Mouse (Mus musculus): Measurements from ENCODE around the gene Hnrnpl.

Hnrnpl gene

GRCm38 (mm10) chr7:28829821-28830220 is 21.5 kb downstream of the Hnrnpl start:
- no peak for DNase-seq (ENCODE audit: low spot score)

GRCm38 (mm10) chr7:28830981-28831380 is 22.6 kb downstream of the Hnrnpl start:
- DNase-seq (ENCODE audit: low spot score) = no peak

GRCm38 (mm10) chr7:28831411-28832125 is 23.2 kb downstream of the Hnrnpl start:
- DNase-seq (ENCODE audit: low spot score) = no peak

- no peak for DNase-seq (ENCODE audit: low spot score)
Measured at GRCm38 (mm10) chr7:28832137-28832536, 23.8 kb downstream of the Hnrnpl start.

DNA sequence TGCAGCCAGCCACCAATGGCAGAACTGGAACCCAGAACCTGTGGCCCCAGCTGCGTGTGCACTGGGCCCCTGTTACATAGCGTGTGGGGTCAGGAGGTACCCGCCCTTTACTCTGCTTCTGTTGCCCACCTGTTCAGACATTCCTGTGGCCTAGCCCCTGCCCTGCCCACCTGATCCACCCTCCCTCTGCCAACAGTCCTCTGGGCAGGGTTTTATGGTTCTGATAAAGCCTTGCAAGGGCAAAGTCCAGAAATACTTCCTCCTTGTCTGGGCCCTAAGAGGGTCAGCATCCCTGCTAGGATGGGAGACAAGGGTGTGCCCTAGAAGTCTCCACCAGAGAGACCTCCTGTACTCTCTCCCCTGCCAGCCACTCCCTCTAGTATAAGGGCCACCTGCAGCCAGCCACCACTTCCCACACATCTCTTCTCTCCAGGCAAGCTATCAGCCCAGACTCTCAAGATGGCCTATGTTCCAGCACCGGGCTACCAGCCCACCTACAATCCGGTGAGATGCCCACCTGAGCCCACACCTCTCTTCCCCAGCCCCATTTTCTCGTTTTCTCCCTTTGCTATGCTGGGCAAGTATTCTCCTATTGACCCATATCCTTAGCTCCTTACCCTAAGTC is 25.5 kb downstream of the Hnrnpl start, which contains the start of gene Lgals4:
Gene Lgals4, plus strand, starts transcription at position 132 of the 625 bp plus-strand sequence.
- no peak for DNase-seq (ENCODE audit: low spot score)

GRCm38 (mm10) chr7:28836936-28837335 is 28.6 kb downstream of the Hnrnpl start:
- DNase-seq (ENCODE audit: low spot score) = no peak

- no peak for DNase-seq (ENCODE audit: low spot score)
Measured at GRCm38 (mm10) chr7:28838331-28838730, 30.0 kb downstream of the Hnrnpl start.

DNA sequence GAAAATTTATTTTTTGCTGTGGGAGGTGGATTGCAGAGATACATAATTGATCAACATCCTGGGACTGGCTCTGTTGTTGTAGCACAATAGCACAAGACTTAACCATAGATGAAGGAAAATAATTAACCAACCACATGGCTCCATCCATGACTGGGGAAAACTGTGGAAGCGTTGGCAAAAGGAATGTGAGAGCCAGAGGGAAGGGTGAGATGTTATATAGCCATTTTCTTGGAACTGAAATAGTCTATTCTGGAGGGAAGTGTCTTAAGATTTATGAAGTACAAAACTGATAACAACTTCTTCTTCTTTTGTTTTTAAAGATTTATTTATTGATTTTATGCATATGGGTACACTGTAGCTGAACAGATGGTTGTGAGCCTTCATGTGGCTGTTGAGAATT is 38.9 kb downstream of the Hnrnpl start:
- no peak for DNase-seq (ENCODE audit: low spot score)

GRCm38 (mm10) chr7:28849700-28850236 is 41.4 kb downstream of the Hnrnpl start:
- no peak for DNase-seq (ENCODE audit: low spot score)

- DNase-seq (ENCODE audit: low spot score) = no peak
Measured at GRCm38 (mm10) chr7:28850642-28851041, 42.3 kb downstream of the Hnrnpl start.

DNA sequence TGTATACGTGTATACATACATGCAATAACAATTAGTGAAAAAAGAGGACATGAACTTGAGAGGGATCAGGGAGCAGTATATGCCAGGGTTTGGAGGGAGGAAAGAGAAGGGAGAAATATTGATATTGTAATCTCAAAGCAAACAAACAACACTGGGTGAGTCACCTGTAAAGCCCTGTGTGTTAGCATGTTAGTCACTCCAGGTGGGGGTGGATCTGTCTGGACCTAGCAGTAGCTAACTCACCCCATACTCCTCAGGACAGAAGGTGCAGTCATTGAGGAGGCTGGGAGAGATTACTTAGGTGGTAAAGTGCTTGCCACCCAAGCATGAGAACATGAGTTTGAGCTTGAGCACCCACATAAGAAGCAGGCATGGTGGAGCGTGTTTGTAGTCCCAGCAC is 51.6 kb downstream of the Hnrnpl start:
- no peak for DNase-seq (ENCODE audit: low spot score)

GRCm38 (mm10) chr7:28860898-28861297 is 52.6 kb downstream of the Hnrnpl start:
- DNase-seq (ENCODE audit: low spot score) = no peak

GRCm38 (mm10) chr7:28862817-28863499 is 54.6 kb downstream of the Hnrnpl start:
- no peak for DNase-seq (ENCODE audit: low spot score)

GRCm38 (mm10) chr7:28863540-28863939 is 55.2 kb downstream of the Hnrnpl start, which contains the start of gene Lgals7:
Lgals7 (plus strand) TSS chr7:28863853.
- no peak for DNase-seq (ENCODE audit: low spot score)

GRCm38 (mm10) chr7:28864288-28864750 is 56.0 kb downstream of the Hnrnpl start:
- DNase-seq (ENCODE audit: low spot score) = no peak

DNA sequence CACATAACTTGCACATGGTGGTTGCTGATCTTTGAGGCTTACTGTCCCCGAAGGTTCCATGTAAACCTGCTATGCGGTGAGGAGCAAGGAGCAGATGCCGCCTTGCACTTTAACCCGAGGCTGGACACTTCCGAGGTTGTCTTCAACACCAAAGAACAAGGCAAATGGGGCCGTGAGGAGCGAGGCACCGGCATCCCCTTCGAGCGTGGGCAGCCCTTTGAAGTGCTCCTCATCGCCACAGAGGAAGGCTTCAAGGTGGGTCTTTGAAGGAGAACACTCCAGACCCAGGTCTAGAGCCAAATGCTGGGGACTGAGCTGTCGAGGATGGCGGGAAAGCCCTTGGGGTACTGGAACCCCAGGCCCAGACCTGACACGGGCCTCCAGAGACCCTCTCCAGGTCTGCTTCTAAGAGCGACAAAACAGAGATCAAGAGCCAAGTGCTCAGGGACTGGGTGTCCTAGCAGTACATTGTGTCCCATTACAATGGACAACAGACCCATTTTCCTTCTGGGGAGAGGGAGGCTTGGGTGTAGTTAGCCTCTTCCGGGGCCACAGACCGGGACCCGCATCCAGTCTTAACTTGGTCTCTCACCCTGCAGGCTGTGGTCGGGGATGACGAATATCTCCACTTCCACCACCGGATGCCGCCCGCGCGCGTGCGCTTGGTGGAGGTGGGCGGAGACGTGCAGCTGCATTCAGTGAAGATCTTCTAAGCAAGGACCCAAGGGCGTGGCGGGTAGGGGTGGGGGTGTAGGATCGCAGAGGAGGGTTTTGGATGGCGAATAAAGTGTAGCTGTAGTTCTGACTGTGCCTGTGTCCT is 57.4 kb downstream of the Hnrnpl start:
- peak; percentile 55 for DNase-seq (ENCODE audit: low spot score)

DNA sequence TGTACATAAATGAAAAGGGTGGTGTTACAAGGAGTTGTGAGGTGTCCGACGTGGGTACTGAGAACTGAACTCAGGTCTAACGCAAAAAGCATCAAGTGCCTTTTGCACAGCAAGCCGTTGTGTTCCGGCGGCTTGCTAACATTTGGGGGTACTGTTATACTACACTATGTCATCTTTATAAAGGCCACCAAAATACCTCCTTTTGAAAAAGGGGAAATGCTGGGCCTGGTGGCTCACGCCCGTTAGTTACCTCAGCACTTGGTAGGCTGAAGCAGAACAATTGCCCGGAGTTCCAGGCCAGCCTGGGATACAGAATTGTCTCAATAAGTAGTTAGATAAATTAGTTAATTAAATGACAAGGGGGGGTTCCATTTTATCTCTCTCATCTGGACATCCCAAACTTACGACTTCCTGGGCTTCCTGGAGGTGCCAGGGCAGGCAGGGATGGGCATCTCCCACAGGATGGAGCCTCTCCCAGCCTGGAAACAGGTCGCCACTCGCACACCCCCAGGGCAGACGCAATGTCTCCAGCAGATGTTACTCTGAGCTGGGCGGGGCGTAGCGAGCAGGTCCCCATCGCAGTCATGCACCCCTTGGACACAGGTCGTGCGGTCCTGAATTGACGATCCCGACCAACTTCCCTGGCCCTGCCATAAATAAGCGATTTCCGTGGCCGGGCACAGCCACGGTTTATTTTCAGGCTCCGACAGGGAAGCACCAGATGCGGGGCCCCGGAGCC is 58.6 kb downstream of the Hnrnpl start:
- DNase-seq (ENCODE audit: low spot score) = no peak

- peak; percentile 81 for DNase-seq (ENCODE audit: low spot score)
Measured at GRCm38 (mm10) chr7:28867508-28868340, 59.4 kb downstream of the Hnrnpl start.

DNA sequence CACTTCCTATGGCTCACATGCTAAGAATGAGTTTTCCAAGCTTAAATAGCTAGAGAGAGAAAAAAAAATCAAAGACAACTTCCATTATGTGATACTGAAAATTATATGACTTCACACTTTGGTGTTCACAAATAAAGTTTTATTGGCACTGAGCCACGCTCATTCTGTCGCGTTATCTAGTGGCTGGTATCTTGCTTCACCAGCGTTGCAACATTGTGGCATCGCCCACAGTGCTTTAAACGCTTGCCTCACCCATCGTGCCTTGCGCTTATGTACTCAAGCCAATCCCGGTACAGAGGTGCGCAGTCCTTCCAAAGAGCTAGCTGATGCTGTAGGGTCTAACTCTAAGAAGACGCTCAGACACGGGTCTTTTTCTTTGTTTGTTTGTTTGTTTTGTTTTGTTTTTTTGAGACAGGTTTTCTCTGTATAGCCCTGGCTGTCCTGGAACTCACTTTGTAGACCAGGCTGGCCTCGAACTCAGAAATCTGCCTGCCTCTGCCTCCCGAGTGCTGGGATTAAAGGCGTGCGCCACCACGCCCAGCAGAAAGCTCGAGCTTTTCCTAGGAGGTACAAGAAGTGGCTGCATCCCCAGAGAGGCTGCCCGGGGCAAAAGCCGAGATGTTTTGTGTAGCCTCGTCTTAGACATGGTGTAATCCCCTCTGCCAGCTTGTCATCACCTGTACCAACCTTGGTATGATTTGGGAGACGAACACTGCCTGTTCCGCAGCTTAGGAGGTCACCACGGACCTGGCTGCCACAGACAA is 62.7 kb downstream of the Hnrnpl start:
- no peak for DNase-seq (ENCODE audit: low spot score)

Data from retina, embryonic 14.5 days (tissue).